ENCODE assay signal across 24 mouse cellular contexts in genomic region chr14:22643494-22643893, GRCm38 (mm10).
"Had no signal": no experiment of that assay in that cellular context is flagged by ENCODE, and none has a peak within 500 bp of the region (broad histone marks: within the 10 kb centered on the region; RNA-seq: fewer than 3 reads in every experiment).

No protein-coding gene starts in this region.

- H3K27me3 ChIP-seq: heart, embryonic 12.5 days; hindbrain, embryonic 12.5 days; intestine, embryonic 15.5 days; limb, embryonic 15.5 days; liver, embryonic 12.5 days had no signal

- H3K27ac ChIP-seq: gastrocnemius, adult 2 months; heart, embryonic 10.5 days; hindbrain, embryonic 10.5 days; hindbrain, embryonic 12.5 days; hindbrain, embryonic 14.5 days; intestine, embryonic 15.5 days; kidney, embryonic 15.5 days; kidney, postnatal 0 days; limb, embryonic 13.5 days; limb, embryonic 15.5 days; liver, embryonic 12.5 days; liver, embryonic 14.5 days had no signal

- H3K4me1 ChIP-seq: liver, embryonic 12.5 days had no signal

- H3K9ac ChIP-seq: heart, embryonic 12.5 days; hindbrain, embryonic 12.5 days; hindbrain, embryonic 14.5 days; intestine, embryonic 15.5 days; kidney, embryonic 15.5 days; limb, embryonic 13.5 days; limb, embryonic 15.5 days; liver, embryonic 12.5 days; liver, embryonic 14.5 days had no signal

- H3K36me3 ChIP-seq: heart, embryonic 10.5 days; heart, embryonic 12.5 days; hindbrain, embryonic 10.5 days; hindbrain, embryonic 12.5 days; intestine, embryonic 15.5 days; kidney, embryonic 15.5 days; limb, embryonic 13.5 days; limb, embryonic 15.5 days; liver, embryonic 12.5 days had no signal

- H3K4me3 ChIP-seq: gastrocnemius, adult 2 months; heart, embryonic 10.5 days; heart, embryonic 12.5 days; hindbrain, embryonic 10.5 days; hindbrain, embryonic 12.5 days; intestine, embryonic 15.5 days; kidney, embryonic 15.5 days; limb, embryonic 13.5 days; limb, embryonic 15.5 days; liver, embryonic 12.5 days had no signal

- DNase-seq: gastrocnemius, adult 2 months; gastrocnemius, postnatal 10 days; gastrocnemius, postnatal 25 days; heart, postnatal 10 days; heart, postnatal 4 days; kidney, adult 2 months; kidney, adult 9 months; kidney, postnatal 14 days; kidney, postnatal 36 days; layer of hippocampus, adult 9-11 months; layer of hippocampus, postnatal 36 days; left cerebral cortex, postnatal 4 days had no signal
